Mouse (Mus musculus) lung, postnatal 10 days (tissue): ENCODE results near the gene Slc34a1.
A peak's percentile ranks its signal among the peaks of the same experiment; 100 is the strongest.
"Not testable (repeated sequence)": the region's sequence is repeated elsewhere in the genome, so short reads cannot be mapped to it uniquely, and the experiment has no call there.

Experiments used
- DNase-seq: peaks from one replicate; pipeline ENCODE4 v3.0.0; 2021

Gene Slc34a1

GRCm38 (mm10) chr13:55404853-55405782 is 7.1 kb downstream of the Slc34a1 start:
- DNase-seq = peak; percentile 85

- no peak for DNase-seq
Observed at GRCm38 (mm10) chr13:55405783-55406390, 7.9 kb downstream of the Slc34a1 start.

GRCm38 (mm10) chr13:55407341-55407740 is 9.4 kb downstream of the Slc34a1 start:
- DNase-seq = no peak

GRCm38 (mm10) chr13:55408546-55409120 is 10.6 kb downstream of the Slc34a1 start:
- DNase-seq = no peak

- DNase-seq = no peak
Observed at GRCm38 (mm10) chr13:55411826-55412225, 13.8 kb downstream of the Slc34a1 start.

- no peak for DNase-seq
Observed at GRCm38 (mm10) chr13:55412643-55413307, 14.8 kb downstream of the Slc34a1 start.

- DNase-seq = no peak
Observed at GRCm38 (mm10) chr13:55413333-55413732, 15.3 kb downstream of the Slc34a1 start.

GRCm38 (mm10) chr13:55414743-55415380 is 16.9 kb downstream of the Slc34a1 start, which contains the start of gene Pfn3:
Gene Pfn3, minus strand, starts transcription at chr13:55415232.
- DNase-seq = peak; percentile 77

- DNase-seq = peak; percentile 94
Observed at GRCm38 (mm10) chr13:55418004-55418403, 20.0 kb downstream of the Slc34a1 start.

GRCm38 (mm10) chr13:55419142-55419541 is 21.2 kb downstream of the Slc34a1 start:
- no peak for DNase-seq

- peak; percentile 16 for DNase-seq
Observed at GRCm38 (mm10) chr13:55420018-55420932, 22.3 kb downstream of the Slc34a1 start.

GRCm38 (mm10) chr13:55420933-55421800 is 23.2 kb downstream of the Slc34a1 start:
- DNase-seq = peak; percentile 82

GRCm38 (mm10) chr13:55426613-55427012 is 28.6 kb downstream of the Slc34a1 start, which contains the start of gene F12:
Gene F12, minus strand, starts transcription at chr13:55426793.
- no peak for DNase-seq

- DNase-seq = peak; percentile 85
Observed at GRCm38 (mm10) chr13:55429226-55429888, 31.4 kb downstream of the Slc34a1 start.

- DNase-seq = no peak
Observed at GRCm38 (mm10) chr13:55430566-55430965, 32.6 kb downstream of the Slc34a1 start.

- DNase-seq = no peak
Observed at GRCm38 (mm10) chr13:55431889-55432685, 34.1 kb downstream of the Slc34a1 start.

- DNase-seq = not testable (repeated sequence)
Observed at GRCm38 (mm10) chr13:55437111-55437629, 39.2 kb downstream of the Slc34a1 start.

GRCm38 (mm10) chr13:55443799-55444285 is 45.9 kb downstream of the Slc34a1 start:
- DNase-seq = peak; percentile 35
